Mouse (Mus musculus): Measurements from ENCODE around the gene Hspa2.

GRCm38 (mm10) chr12:76434111-76434510 is 30.1 kb downstream of the Hspa2 start:
- no peak for TF ChIP-seq CTCF (IDR thresholded peaks at IDR 0.05; ENCODE audit: low read depth)
- no peak for TF ChIP-seq EP300 (optimal IDR thresholded peaks at IDR 0.05)

All from stomach, postnatal 0 days (tissue).